Mouse (Mus musculus) spleen, adult 2 months (tissue): ENCODE measurements at regions not wholly inside any gene's neighbourhood (a gene's known extent, or its start where the extent isn't known, plus 50 kb on each side); places are given as distances from the start of the nearest gene placed in this dataset.

ENCODE experiments used
- DNase-seq, 2 experiments: peaks; one replicate each; pipeline versions ENCODE4 v3.0.0 to v3.0.0-alpha.2; 2012 to 2021; ENCODE audit warnings: low spot score in 2 of 2, low read depth in 1 of 2
- H3K27ac ChIP-seq: fragments of 200-500 bp; 2 replicates; pipeline ENCODE4 v1.5.1; 2012; ENCODE audit warnings: low read length, inconsistent platforms; ENCODE audit not compliant: insufficient read depth
- H3K27me3 ChIP-seq: fragments of 200-500 bp; 2 replicates; pipeline ENCODE4 v1.6.1; 2012; ENCODE audit warnings: mild to moderate bottlenecking, moderate library complexity, low read length, inconsistent platforms; ENCODE audit not compliant: control insufficient read depth, insufficient read depth
- H3K36me3 ChIP-seq: fragments of 200-500 bp; 2 replicates; pipeline ENCODE4 v1.6.1; 2012; ENCODE audit warnings: mild to moderate bottlenecking, low read length, inconsistent platforms; ENCODE audit not compliant: control insufficient read depth, insufficient read depth
- H3K4me1 ChIP-seq: fragments of 200-500 bp; 2 replicates; pipeline ENCODE4 v1.6.1; 2011; ENCODE audit warnings: inconsistent platforms; ENCODE audit not compliant: control insufficient read depth, insufficient read depth, insufficient read length
- H3K4me3 ChIP-seq: fragments of 200-500 bp; 2 replicates; pipeline ENCODE4 v1.5.1; 2011; ENCODE audit warnings: mild to moderate bottlenecking, inconsistent platforms; ENCODE audit not compliant: insufficient read depth, insufficient read length; ENCODE audit errors: extremely low read depth
- CTCF ChIP-seq: fragments of 200-500 bp; IDR thresholded peaks from 2 replicates; pipeline ENCODE4 v1.5.1; 2011; ENCODE audit warnings: mild to moderate bottlenecking, inconsistent platforms; ENCODE audit not compliant: insufficient read depth, insufficient read length, insufficient replicate concordance; ENCODE audit errors: extremely low read depth
- POLR2A ChIP-seq: fragments of 200-500 bp; IDR thresholded peaks from 2 replicates; pipeline ENCODE4 v1.6.1; 2011; ENCODE audit warnings: low read depth, low read length, inconsistent platforms
- WGBS: fragments of 180-500 bp; shearing (Covaris S2); methylation state at CpG from one replicate; pipeline ENCODE4 v1.1.7; 2018; 5-methylcytosine and 5-hydroxymethylcytosine counted together

GRCm38 (mm10) chr9:93981136-93981535, 556.7 kb downstream of the 1190002N15Rik start:
- DNase-seq: no peak
- TF ChIP-seq CTCF (no peak), POLR2A (no peak)
- Histone ChIP-seq H3K36me3 (no peaks in the 10 kb centered on the region), H3K4me1 (no peaks in the 10 kb centered on the region), H3K27ac (no peak overlapping the region), H3K27me3 (no peaks in the 10 kb centered on the region), H3K4me3 (no peak overlapping the region)
- WGBS: 75% methylated on average over 2 of the region's 2 CpGs

- WGBS: 86% methylated on average over 6 of the region's 6 CpGs
- DNase-seq: no peak
- Histone ChIP-seq H3K4me3 (no peak overlapping the region), H3K27me3 (no peaks in the 10 kb centered on the region), H3K27ac (no peak overlapping the region), H3K36me3 (no peaks in the 10 kb centered on the region), H3K4me1 (no peaks in the 10 kb centered on the region)
- TF ChIP-seq CTCF (no peak), POLR2A (no peak)
These were observed 568.1 kb downstream of the 1190002N15Rik start for GRCm38 (mm10) chr9:93969691-93970284.

- no peak for DNase-seq
- H3K36me3 ChIP-seq: no peaks in the 10 kb centered on the region
- TF ChIP-seq CTCF: no peak
- TF ChIP-seq POLR2A: no peak
- H3K27ac ChIP-seq: no peak overlapping the region
- H3K27me3 ChIP-seq: no peaks in the 10 kb centered on the region
- H3K4me1 ChIP-seq: no peaks in the 10 kb centered on the region
- 92% methylated on average over 5 of the region's 5 CpGs for WGBS
- no peak overlapping the region for H3K4me3 ChIP-seq
These were observed 568.8 kb downstream of the 1190002N15Rik start for GRCm38 (mm10) chr9:93969118-93969517.

GRCm38 (mm10) chr9:93955235-93956040, 582.4 kb downstream of the 1190002N15Rik start:
- Histone ChIP-seq H3K4me1 (no peaks in the 10 kb centered on the region), H3K27me3 (no peaks in the 10 kb centered on the region), H3K4me3 (no peak overlapping the region), H3K27ac (no peak overlapping the region), H3K36me3 (no peaks in the 10 kb centered on the region)
- no peak for DNase-seq
- TF ChIP-seq POLR2A (no peak), CTCF (no peak)

GRCm38 (mm10) chr9:93948671-93949070, 589.2 kb downstream of the 1190002N15Rik start:
- Histone ChIP-seq H3K4me1 (no peaks in the 10 kb centered on the region), H3K4me3 (no peak overlapping the region), H3K27ac (no peak overlapping the region), H3K27me3 (no peaks in the 10 kb centered on the region), H3K36me3 (no peaks in the 10 kb centered on the region)
- DNase-seq: no peak
- TF ChIP-seq CTCF (no peak), POLR2A (no peak)
- 55% methylated on average over 1 of the region's 1 CpGs for WGBS

- WGBS: 81% methylated on average over 1 of the region's 1 CpGs
- H3K27ac ChIP-seq: no peak overlapping the region
- H3K27me3 ChIP-seq: no peaks in the 10 kb centered on the region
- H3K4me3 ChIP-seq: no peak overlapping the region
- H3K36me3 ChIP-seq: no peaks in the 10 kb centered on the region
- DNase-seq: no peak
- TF ChIP-seq CTCF (no peak), POLR2A (no peak)
- no peaks in the 10 kb centered on the region for H3K4me1 ChIP-seq
These were observed 590.8 kb downstream of the 1190002N15Rik start for GRCm38 (mm10) chr9:93947053-93947452.

- DNase-seq: no peak
- no peaks in the 10 kb centered on the region for H3K4me1 ChIP-seq
- no peaks in the 10 kb centered on the region for H3K36me3 ChIP-seq
- 79% methylated on average over 3 of the region's 3 CpGs for WGBS
- no peaks in the 10 kb centered on the region for H3K27me3 ChIP-seq
- TF ChIP-seq CTCF: no peak
- TF ChIP-seq POLR2A: no peak
- no peak overlapping the region for H3K4me3 ChIP-seq
- no peak overlapping the region for H3K27ac ChIP-seq
These were observed 597.7 kb downstream of the 1190002N15Rik start for GRCm38 (mm10) chr9:93940193-93940592.
